Mouse (Mus musculus) WW6 (cell line): ENCODE measurements around the gene Ryr2.
"Not testable (repeated sequence)": the region's sequence is repeated elsewhere in the genome, so short reads cannot be mapped to it uniquely, and the experiment has no call there.

Experiments
- DNase-seq: peaks from one replicate; pipeline ENCODE4 v3.0.0-alpha.2; 2013; ENCODE audit warnings: low read depth, low spot score

The Ryr2 gene

DNA sequence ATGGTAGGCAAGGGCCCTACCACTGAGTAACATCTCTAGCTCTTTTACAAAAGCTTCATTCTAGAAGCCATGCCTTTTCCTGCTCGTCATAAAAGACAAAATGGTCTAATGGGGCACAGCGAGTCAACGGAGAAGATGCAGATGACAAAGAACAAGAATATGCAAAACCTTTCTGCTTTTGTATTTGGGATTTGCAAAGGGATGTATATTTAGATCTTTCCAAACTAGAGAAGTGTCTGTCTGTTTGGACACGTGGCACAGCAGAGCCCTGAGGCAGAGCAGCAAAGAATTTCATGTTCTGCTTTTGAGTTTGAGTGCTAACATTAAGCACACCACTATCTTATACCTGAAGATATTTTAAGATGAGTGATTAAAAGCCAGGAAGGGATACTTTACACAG lies 224.4 kb downstream of the Ryr2 start:
- no peak for DNase-seq

DNA sequence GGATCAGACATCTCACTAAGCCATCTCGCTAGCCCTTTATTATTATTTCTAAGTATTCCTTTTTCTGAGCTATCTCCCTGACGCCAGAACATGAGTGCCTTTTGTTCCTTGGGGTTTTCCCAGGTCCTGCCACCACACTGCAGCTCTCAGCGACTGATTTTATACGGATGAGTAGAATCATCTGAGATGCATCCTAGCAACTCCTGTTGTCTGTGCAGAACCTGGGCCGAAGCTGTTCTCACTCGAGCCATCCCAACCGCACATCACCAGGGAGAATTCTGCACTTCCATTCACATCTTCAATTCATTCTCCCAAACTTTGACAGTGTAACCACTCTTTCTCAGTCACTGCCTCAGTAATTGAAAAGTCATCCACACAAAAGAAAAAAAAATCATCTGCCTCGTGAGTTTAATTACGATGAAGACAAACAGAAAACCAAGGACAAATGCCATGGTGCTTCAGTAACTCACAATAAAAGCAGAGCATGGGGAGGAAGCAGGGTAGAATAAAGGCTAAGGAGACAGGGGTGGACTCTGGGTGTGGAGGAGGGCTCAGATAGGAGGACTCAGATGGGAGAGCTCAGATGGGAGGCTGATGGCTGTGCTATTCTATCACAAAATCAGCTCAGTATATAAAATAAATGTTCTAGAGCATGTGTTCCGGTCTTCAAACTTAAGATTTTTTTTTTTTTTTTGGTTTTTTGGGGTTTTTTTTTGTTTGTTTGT lies 226.1 kb downstream of the Ryr2 start:
- no peak for DNase-seq

DNA sequence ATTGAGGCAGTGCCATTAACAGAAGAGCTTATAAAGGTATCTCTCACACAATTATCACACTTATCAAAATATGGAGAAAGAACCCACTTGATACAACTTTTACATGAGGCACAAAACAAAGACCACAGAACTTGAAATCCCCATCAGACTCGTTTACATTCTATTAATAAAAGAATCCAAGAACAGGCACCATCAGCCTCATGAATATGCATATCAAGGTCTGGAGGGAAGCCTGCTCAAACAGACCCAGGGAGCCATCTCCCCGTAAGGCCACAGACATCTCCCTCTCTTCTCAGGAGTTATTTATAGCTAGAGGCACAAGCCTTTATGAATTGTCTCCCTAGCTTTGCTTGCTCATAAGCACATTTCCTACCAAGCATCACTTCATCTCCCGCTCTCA lies 227.7 kb downstream of the Ryr2 start:
- DNase-seq: no peak

DNA sequence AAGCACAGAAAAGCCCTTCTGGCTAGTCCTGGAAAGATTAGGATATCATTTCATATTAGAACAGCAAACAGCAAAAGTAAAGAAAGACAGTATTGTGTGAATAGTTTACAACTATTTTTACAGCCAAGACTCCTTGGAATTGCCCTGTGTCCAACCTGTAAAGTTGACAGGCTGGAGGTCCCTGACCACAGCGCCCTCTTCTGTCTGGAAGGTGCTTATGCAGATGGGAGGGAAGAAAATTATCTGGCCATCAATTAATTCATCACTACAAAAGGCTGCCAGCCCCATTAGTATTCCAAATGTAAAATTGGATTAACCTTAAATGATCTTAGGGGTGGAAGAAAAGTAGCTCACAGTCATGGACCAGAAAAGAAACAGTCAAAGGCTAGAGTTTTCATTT lies 231.9 kb downstream of the Ryr2 start:
- DNase-seq: no peak

DNA sequence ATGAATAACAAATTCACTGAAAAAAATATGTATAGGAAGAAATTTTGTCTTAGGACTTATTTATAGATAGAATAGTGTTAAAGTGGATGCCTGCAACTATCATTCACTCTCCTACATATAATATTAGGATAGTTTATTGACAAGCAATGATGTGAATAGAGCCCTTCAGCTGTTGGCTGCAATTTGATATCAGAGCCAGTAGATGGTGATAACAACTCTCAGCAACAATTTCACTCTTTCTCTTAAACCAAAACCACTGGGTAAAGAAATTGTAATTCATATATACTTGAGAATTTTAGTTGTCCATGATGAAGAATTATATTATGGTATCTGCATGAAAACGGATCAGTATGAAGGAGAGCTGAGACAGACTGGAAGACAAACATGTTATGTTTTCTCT lies 236.8 kb downstream of the Ryr2 start:
- no peak for DNase-seq

DNA sequence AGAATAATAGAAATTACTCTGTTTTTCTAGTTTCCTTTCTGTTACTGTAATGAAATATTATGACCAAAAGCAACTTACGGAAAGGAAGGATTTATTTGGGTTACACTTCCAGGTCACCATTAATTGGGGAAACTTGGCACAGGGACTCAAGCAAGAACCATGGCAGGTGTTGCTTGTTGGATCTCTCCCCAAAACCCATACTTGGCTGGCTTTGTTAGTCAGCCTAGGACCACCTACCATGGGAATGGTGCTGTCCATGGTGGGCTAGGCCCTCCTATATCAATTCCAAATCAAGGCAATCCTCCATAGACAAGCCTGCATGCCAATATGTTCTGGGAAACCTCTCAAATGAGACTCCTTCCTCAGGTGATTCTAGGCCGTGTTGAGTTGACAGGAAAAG lies 237.3 kb downstream of the Ryr2 start:
- no peak for DNase-seq

DNA sequence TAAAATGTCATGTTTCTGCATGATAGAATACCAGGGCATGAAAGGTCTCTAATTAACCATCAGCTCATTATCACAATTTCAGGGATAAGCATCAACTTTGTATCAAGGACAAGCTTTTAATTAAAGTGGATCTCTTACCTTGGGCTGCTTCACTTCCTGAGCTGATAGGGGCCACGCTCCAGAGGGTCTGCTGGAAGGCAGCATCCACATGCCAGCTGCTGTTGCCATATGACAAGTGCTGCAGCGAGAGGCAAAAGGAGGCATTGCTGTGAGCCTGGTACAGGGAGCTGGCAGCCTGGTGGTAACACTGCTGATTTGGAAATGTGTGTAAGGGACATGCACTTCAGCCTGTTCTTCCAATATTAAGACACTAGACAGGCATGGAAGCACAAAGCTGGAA lies 237.8 kb downstream of the Ryr2 start:
- DNase-seq: no peak

DNA sequence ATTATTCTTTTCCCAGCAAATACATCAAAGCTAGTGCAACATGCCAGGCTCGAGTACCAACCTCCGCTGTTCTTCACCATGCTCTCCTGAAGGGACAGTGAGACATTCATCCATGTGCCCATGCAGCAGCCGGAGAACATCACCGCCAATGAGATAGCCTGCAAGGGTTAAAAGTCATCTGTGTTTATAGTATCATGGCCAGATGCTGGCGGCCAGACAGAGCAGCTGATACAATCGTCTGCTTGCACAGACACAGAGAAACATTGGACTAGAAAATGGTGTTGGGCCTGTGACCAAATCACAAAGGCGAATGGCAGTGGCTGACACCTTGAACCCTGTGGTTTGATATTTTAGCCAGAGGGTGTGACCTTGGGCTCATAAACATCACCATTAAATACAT lies 238.7 kb downstream of the Ryr2 start:
- DNase-seq: no peak

DNA sequence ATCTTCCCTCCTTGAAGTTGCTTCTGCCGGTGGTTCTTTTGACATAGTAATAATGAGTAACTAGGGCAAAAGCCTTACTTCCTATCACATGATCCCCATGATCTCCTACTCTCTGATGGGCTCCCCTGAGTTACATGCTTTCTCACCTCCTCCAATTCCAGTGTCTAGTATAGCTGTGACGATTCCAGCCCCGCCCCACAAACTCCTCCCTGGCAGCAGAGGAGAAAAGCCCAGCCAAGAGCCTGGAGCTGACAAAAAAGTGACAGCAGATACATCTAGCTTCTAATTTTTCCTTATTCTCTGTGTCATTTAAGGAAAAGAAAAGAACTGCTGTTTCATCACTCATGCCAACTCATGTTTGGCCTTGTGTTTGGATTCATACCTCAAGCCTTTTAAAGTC lies 241.5 kb downstream of the Ryr2 start:
- no peak for DNase-seq

DNA sequence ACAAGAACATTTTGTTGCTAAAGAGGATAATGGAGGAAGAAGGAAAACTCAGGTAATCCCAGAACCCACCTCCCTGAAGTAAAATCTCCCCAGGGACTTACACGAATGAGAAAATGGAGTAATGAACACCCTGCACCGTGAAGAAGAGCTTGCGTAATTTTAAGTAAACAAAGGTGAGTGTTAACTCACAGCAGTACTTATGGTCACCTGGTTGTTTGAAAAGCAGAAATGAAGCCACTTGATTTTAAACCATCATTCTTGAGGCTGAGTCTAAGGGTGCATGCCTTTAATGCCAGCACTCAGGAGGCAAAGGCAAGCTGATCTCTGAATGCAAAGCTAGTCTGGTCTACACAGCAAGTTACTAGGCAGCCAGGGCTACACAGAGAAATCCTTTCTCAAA lies 255.1 kb downstream of the Ryr2 start:
- DNase-seq: no peak

DNA sequence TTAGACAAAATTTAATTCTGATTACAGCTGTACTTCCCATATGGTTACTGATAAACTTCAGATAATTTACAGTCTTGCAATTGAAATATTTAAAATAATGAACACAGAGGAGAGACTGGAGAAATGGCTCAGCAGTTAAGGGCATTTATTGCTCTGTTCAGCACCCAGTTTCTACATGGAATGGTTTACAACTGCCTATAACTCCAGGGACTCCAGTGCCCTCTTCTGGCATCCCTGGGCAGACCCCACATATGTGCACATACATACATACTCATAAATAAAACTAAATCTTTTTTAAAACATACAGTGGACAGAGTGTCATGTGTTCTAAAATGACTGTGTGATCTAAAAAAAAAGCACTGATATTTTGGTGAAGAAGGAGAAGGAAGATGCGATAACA lies 262.9 kb downstream of the Ryr2 start:
- DNase-seq: no peak

DNA sequence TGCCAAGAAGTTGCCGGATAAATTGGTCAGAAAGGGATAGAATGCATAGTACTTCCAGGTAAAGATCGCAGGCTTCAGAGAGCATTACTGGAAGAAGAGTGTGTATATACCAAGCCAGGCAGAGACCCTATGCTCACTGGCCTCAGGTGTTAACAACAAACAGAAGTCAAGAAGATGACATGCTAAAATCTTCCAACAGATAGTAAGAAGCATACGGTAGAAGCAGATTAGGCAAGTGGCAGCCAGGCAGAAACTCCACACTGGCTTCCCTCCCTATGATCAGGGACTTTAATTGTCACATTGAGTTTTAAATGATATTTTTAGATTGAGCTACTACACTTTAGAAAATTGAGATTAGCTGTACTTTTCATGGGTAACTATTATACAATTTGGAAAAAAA lies 268.9 kb downstream of the Ryr2 start:
- DNase-seq: no peak

DNA sequence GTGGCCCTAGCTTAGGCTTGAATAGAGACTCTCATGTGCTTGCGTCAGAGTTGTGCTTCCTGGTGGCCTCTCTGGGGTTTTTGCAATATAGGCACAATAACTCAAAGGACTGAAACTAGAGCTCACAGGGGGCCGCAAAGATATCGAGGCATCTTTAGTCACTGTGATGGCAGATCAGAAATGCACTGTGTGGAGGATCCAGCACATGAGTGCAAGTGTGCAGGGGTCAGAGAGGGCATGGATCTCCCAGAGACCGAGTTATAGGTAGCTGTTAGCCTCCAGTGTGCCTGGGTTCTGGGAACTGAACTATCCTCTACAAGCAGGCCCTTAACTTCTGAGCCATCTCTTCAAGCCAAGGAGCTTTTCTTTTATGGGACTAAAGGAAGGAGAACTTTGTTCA lies 269.6 kb downstream of the Ryr2 start:
- DNase-seq: no peak

DNA sequence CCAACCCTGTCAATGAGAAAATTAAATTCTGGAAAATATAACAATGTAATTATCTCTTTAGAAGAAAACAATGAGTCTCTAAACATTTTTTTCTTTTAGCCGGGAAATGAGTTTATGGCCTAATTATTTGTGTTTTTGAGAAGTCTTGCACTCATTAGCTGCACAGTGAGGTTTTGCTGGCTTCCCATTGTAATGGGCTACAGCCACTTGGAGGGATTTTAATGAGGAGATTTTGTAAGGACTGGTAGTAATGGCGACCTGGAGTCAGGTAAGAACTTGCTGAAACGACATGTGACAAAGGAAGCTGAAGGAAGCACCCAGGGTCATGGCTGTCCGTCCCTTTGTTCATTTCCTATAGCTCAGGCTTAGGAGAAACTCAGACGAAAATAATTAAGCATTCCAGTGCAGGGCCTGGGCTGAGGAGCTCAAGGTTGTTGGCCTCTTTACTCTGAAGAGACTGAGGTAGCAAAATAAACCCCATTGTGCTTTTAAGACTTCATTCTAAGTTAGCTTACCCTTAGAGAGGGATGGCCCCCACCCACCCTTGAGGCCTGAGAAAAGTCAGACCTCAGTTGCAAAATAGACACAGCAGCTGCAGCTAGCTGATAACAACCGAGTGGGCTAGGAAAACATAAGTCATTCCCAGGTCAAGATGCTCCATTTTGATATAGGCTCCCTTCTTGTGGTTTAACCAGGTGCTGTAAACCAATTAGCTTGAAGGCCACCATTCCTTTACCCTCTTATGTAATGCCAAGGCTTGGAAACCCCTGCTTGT lies 270.3 kb downstream of the Ryr2 start:
- no peak for DNase-seq

DNA sequence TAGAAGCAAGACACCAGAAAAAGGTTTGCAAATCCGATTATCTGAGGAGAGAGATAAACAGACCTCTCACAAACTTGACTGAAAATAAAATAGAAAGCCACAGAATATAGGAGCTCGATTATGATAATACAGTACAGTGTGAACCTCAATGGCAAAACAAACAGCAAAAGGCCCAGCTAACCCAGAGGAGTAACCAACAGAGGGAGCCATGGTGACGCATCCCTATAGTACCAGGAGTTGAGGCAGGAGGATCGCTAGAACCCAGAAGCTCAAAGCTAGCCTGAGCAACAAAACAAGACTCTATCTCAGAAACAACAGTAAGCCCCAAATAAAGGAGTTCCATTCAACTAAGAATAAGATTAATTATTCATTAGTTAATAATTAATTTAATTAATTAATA lies 275.5 kb downstream of the Ryr2 start:
- DNase-seq: no peak

DNA sequence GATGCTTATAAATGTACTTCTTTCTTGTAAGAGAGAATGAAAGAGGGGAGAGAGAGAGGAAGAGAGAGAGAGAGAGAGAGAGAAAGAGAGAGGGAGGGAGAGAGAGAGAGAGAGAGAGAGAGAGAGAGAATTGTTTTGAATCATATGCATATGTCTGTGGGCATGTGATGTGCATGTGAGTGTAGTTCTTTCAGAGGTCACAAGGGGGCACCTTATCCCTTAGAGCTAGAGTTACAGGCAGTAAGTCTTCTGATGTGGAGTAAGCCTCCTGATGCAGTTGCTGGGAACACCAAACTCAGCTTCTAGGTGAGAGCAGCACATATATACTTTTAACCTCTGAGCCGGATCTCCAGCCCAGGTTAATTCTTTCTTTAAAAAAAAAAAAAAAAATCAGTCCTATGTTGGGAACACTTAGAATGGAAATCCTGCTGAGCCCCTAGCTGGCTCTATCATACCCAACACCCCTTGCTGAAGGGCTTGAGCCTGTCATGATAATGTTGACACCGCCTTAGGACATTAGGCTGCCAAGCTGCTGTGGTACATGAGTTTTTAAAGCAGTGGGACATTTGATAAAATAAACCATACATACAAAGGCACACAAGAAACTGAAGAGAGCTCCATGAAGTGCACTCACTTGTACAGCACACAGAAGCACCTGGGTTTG lies 281.1 kb downstream of the Ryr2 start:
- peak; percentile 16 for DNase-seq

DNA sequence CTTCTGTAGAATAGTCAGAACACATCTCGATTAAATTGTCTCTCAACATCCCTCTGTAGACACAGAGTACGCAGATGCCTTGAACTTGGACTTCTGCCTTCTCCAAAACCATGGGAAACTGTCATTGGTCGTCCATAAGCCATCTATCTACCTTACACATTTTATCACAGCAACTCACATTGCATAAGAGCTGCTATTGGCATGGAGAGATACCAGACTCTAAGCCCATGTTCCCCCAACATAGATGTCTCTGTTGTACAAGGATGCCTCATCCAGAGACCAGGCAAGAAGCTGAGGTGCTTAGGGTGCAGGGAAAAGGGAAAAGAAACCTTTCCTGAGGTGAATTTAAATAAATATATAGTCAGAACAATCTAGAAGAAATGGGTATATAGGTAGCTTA lies 288.0 kb downstream of the Ryr2 start:
- DNase-seq: no peak

DNA sequence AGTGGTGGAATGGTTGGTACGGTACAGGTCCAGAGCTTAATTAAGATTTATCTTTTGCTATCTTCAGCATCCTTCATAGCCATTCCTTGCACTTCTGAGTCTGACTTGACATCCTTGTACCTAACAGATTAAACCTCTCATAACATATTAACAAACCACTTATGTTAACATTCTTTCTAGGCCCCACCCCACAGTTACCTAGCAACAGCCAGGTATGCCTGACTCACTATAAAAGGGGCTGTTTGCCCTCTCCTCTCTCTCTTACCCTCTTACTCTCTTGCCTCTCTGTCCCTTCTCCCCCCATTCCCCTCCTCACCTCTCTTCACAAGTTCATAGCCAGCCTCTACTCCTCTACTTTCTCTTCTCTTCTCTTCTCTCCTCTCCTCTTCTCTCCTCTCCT lies 297.4 kb downstream of the Ryr2 start:
- not testable (repeated sequence) for DNase-seq

DNA sequence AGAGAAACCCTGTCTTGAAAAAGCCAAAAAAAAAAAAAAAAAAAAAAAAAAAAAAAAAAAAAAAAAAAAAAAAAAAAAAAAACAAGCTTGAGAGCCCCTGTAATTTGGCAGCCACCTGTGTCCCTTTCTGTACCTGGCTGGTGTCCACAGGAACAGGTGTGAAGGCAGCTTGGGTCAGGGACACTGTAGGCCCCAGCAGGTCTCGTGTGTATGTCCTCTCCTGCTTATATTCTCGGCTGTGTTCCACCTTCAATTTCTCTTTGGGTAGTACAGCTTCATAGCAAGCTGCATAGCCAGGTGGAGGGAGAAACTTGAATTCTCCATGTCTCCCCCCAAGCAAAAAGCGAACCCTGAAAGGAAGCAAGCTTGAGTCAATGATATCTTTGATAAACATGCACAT lies 314.2 kb downstream of the Ryr2 start:
- no peak for DNase-seq

DNA sequence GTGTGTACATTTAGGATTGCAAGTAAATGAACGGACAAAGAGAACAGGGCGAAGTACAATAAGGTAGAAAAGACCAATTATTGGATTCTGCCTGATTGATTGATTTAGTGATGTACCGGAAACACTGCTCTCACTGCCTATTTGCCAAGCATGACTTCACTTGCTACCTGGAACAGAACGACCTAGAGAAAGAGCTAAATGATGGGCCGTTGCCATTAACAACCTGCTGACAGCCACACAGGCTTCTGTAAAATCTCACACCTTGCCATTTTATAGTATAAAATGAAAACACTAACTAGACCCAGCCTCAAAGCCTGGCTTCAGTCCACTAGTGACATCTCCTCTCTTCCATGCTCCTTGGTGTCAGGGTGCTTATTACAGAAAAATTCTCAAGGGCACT lies 316.2 kb downstream of the Ryr2 start:
- no peak for DNase-seq

DNA sequence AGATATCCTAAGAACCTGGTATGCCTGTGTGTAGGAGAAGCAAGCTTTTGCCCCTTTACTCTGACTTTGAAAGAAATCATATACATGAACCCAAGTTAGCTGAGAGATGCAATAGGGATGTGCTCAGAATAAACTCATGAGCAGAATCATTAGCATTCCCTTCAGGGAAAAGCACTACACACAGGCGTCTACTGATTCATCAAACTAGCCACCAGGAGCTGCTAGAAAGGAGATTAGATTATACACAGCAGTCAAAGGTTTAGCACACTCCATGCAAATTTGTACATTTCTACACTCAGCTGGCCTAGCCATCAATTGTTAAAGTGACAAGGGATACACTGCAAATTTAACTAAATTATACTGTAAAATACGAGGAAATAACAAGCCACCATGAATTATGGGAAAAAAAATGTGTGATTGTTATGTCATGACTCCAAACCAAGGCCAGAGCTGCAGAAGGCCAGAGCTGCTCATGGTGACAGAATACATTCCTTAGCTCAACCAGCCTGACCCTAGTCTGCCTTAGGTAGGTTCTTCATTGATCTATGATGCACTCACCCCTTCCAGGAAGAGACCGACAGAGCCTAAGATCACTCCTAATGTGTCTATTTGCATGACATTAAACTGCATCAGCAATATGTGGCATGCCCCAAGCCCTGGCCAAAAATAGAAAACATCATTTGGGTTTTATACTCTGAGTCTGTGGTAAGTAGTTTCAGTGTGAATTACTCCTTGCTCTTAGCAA lies 324.2 kb downstream of the Ryr2 start:
- DNase-seq: no peak

DNA sequence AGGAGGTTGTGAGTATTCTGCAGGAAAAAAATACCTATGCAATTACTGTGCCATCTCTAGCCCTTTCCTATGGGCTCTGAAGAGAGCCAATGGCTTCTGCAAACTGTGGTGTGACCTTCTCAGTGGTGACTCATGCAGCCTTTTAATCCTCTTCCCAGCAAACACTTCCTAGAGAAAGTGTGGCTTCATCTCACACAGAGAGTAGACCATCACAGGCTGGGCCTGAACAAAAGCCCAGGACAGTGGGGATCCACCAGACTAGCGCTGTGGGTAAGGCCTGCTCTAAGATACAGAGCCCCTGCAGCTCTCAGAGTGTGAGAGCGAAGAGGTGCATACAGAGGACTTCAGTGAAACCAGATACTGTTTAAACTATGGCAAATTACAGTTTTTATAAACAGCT lies 325.7 kb downstream of the Ryr2 start:
- no peak for DNase-seq
